Mouse (Mus musculus) kidney, embryonic 15.5 days (tissue): ENCODE measurements around the gene Pde10a. TPM values are rescaled to one million over a fixed set of nuclear protein-coding genes. Genes with fewer than 3 reads are reported as not detected.

Source experiments
- ATAC-seq: fragments of 200-750 bp; cut with Nextera tagmentation; replicated peaks from 2 replicates; pipeline ENCODE4 v1.8.0; 2017; ENCODE audit warnings: moderate TSS enrichment; ENCODE audit not compliant: low FRiP score
- H3K27ac ChIP-seq: fragments of 300-500 bp; sonication (generic); 2 replicates; pipeline ENCODE4 v1.5.1; 2015; ENCODE audit warnings: mild to moderate bottlenecking, inconsistent platforms
- H3K27me3 ChIP-seq: fragments of 300-500 bp; sonication (generic); 2 replicates; pipeline ENCODE4 v1.6.1; 2015; ENCODE audit warnings: inconsistent platforms
- H3K36me3 ChIP-seq: fragments of 300-500 bp; sonication (generic); 2 replicates; pipeline ENCODE4 v1.6.1; 2015; ENCODE audit warnings: inconsistent platforms
- H3K4me1 ChIP-seq: fragments of 300-500 bp; sonication (generic); 2 replicates; pipeline ENCODE4 v1.6.1; 2015; ENCODE audit warnings: inconsistent platforms
- H3K4me2 ChIP-seq: fragments of 300-500 bp; sonication (generic); 2 replicates; pipeline ENCODE4 v1.6.1; 2015; ENCODE audit warnings: moderate library complexity, mild to moderate bottlenecking, inconsistent platforms
- H3K4me3 ChIP-seq: fragments of 300-500 bp; sonication (generic); replicated peaks from 2 replicates; pipeline ENCODE4 v1.5.1; 2015; ENCODE audit warnings: mild to moderate bottlenecking, inconsistent platforms
- H3K9ac ChIP-seq: fragments of 300-500 bp; sonication (generic); 2 replicates; pipeline ENCODE4 v1.6.1; 2015; ENCODE audit warnings: mild to moderate bottlenecking, inconsistent platforms
- H3K9me3 ChIP-seq: fragments of 300-500 bp; sonication (generic); replicated peaks from 2 replicates; pipeline ENCODE4 v1.6.1; 2016; ENCODE audit warnings: inconsistent platforms
- WGBS: fragments of 180-500 bp; shearing (Covaris S2); methylation state at CpG from one replicate; pipeline ENCODE4 v1.1.7; 2015; ENCODE audit warnings: mixed read lengths; 5-methylcytosine and 5-hydroxymethylcytosine counted together
- polyA plus RNA-seq: library from polyadenylated mRNA; unstranded; fragments of >200 nt; fragmentation: Nextera tagmentation; extraction: Ambion mirVana; gene quantifications from 2 replicates; pipeline ENCODE4 v1.2.1, GENCODE M21; 2015

Pde10a gene
- polyA plus RNA-seq, 1 experiment from 2014 or later = 2.2 TPM

DNA sequence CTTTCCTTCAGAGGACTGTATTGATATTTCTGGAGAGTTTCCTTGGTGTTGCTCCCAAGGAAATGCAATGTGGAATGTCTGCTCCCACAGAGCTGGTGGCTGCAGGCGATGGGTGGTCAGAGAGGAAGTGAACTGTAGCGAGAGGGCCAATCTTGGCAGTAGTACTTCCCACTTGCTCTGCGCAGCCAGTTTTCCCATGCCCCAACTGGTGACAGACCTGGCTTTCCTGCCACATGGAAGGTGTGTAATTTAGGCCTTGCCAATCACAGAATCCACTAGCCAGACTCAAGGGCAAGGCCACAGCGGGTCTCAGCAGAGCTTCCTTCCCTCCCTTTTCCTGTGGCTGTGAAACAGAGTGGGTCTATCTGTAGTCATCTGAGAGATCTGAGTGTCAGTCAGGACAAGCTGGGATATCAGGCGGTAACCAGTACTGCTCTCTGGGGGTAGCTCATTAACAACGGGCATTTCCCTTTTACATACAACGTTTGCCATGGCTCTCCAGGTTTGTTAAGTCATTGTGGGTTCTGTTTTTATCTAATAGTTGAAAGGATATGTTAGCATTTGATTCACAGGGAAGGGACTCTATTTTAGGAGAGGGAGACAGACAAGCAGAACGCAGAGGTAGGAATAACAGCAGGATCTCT is 316.8 kb downstream of the Pde10a start:
- 59% methylated on average over 8 of the region's 8 CpGs for WGBS
- Histone ChIP-seq H3K9ac (no peak overlapping the region), H3K4me2 (no peak overlapping the region), H3K4me1 (peaks cover 36% of the 10 kb centered on the region), H3K27ac (peak overlapping the region; percentile 54; the same call in 1 of the 2 replicates), H3K27me3 (no peaks in the 10 kb centered on the region), H3K4me3 (no peak overlapping the region), H3K9me3 (no peaks in the 10 kb centered on the region), H3K36me3 (no peaks in the 10 kb centered on the region)
- ATAC-seq = no peak

DNA sequence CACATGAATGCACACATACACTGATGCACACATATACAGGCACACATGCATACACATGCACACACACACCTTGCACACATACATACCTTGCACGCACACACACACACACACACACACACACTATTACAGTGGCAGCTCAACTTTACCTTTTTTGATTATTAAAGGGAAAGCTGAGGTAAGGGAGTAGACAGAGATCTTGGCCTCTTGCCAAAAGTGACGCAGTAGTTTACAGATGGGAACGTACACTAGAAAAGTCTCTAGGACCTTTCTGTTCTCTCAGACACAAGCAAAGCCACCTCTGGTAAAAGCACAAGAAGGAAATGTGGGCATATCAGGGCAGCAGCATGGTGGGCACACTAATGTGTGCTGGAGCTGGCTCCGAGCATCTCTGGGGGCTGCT is 317.5 kb downstream of the Pde10a start:
- no peak for ATAC-seq
- 48% methylated on average over 4 of the region's 4 CpGs for WGBS
- no peak overlapping the region for H3K4me2 ChIP-seq
- no peaks in the 10 kb centered on the region for H3K9me3 ChIP-seq
- H3K9ac ChIP-seq = no peak overlapping the region
- no peaks in the 10 kb centered on the region for H3K27me3 ChIP-seq
- no peak overlapping the region for H3K27ac ChIP-seq
- no peaks in the 10 kb centered on the region for H3K36me3 ChIP-seq
- no peak overlapping the region for H3K4me3 ChIP-seq
- H3K4me1 ChIP-seq = peaks cover 36% of the 10 kb centered on the region

DNA sequence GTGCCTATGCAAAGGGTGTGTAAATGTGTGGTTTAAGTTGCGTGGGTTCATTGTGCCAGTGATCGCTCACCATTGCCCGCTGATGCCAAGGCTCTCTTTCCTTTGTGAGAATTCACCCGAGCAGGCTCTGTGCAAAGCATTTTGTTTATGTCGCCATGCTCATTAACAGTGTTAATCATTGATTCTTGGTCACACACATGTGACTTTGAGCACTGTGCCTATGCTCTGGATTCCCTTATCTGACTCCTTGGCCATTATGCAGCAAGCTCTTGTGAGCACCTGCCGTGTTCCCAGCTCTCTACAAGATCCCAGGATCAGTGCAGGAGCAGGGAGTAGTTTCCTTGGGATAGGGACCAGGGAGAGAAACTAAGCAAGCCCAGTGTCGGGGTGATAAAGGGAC is 318.8 kb downstream of the Pde10a start:
- H3K4me1 ChIP-seq = peaks cover 30% of the 10 kb centered on the region
- no peaks in the 10 kb centered on the region for H3K36me3 ChIP-seq
- 67% methylated on average over 7 of the region's 7 CpGs for WGBS
- H3K27ac ChIP-seq = peak overlapping the region; percentile 28
- no peak overlapping the region for H3K4me2 ChIP-seq
- H3K27me3 ChIP-seq = no peaks in the 10 kb centered on the region
- H3K9me3 ChIP-seq = no peaks in the 10 kb centered on the region
- H3K9ac ChIP-seq = no peak overlapping the region
- H3K4me3 ChIP-seq = no peak overlapping the region
- peak; percentile 85 for ATAC-seq

DNA sequence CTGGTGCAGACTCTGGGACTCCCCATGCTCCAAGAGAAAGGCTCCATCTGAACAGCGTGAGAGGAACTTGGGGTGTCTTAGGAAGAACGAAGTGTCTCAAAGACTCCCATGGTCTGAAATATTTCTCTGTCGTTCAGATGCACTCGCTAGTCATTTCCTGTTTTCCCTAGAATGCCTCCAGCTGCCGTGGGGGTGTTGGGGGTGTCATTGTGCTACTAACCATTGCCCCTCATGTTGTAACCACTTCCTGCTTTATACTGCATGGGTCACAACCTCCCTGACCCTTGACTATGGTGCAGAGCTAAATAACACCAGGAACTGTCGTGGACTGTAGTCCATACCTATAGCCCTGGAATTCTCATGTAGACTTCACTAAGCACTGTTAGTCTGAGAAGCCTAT is 321.3 kb downstream of the Pde10a start:
- H3K36me3 ChIP-seq = no peaks in the 10 kb centered on the region
- H3K4me3 ChIP-seq = no peak overlapping the region
- H3K27ac ChIP-seq = no peak overlapping the region
- no peak overlapping the region for H3K4me2 ChIP-seq
- 41% methylated on average over 6 of the region's 6 CpGs for WGBS
- no peaks in the 10 kb centered on the region for H3K27me3 ChIP-seq
- ATAC-seq = no peak
- no peaks in the 10 kb centered on the region for H3K9me3 ChIP-seq
- peaks cover 22% of the 10 kb centered on the region for H3K4me1 ChIP-seq
- no peak overlapping the region for H3K9ac ChIP-seq

DNA sequence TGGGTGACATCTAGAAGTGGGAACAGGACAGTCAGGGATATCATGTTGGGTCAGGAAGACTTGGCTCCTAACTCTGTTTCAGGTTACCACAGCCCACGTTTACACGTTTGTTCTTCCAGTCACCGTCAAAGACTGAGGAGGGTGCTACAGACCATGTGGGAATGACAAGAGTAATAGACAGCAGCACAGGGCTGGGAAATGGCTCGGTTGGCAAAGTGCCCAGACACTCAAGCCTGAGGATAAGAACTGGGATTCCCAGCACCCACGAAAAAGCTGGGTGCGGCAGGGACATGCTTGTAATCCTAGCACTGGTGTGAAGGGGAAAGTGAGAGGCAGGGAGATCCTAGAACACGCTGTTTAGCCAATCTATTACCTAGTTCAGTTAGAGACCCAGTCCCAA is 322.4 kb downstream of the Pde10a start:
- no peak for ATAC-seq
- WGBS = 57% methylated on average over 7 of the region's 7 CpGs
- H3K9me3 ChIP-seq = no peaks in the 10 kb centered on the region

DNA sequence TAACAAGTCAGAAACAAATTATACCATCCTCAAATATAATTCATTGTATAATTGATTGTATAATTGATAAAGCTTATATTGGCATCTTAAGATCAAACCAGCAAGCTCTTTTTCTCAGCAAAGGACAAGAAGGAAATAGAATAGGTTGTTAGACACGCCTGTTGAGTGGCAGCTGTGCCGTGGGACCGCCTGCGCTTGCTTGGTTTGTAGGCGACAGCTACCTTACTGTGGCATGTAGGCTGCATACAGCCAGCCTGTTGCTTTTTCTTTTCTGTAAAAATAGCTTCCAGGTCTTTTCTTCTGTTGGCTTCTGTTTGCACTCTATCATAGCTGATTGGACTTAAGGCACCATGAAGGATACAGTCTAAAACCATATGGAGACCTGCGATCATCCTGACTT is 326.7 kb downstream of the Pde10a start:
- H3K36me3 ChIP-seq = no peaks in the 10 kb centered on the region
- no peak overlapping the region for H3K4me2 ChIP-seq
- no peak overlapping the region for H3K9ac ChIP-seq
- peaks cover 9% of the 10 kb centered on the region for H3K4me1 ChIP-seq
- H3K9me3 ChIP-seq = no peaks in the 10 kb centered on the region
- no peak overlapping the region for H3K4me3 ChIP-seq
- no peaks in the 10 kb centered on the region for H3K27me3 ChIP-seq
- ATAC-seq = no peak
- no peak overlapping the region for H3K27ac ChIP-seq
- WGBS = 93% methylated on average over 6 of the region's 6 CpGs

More for the DNA sequence above, 322.4 kb downstream of the Pde10a start:
- H3K4me3 ChIP-seq = no peak overlapping the region
- peaks cover 13% of the 10 kb centered on the region for H3K4me1 ChIP-seq
- H3K27ac ChIP-seq = no peak overlapping the region
- H3K36me3 ChIP-seq = no peaks in the 10 kb centered on the region
- H3K27me3 ChIP-seq = no peaks in the 10 kb centered on the region
- H3K9ac ChIP-seq = no peak overlapping the region
- H3K4me2 ChIP-seq = no peak overlapping the region

DNA sequence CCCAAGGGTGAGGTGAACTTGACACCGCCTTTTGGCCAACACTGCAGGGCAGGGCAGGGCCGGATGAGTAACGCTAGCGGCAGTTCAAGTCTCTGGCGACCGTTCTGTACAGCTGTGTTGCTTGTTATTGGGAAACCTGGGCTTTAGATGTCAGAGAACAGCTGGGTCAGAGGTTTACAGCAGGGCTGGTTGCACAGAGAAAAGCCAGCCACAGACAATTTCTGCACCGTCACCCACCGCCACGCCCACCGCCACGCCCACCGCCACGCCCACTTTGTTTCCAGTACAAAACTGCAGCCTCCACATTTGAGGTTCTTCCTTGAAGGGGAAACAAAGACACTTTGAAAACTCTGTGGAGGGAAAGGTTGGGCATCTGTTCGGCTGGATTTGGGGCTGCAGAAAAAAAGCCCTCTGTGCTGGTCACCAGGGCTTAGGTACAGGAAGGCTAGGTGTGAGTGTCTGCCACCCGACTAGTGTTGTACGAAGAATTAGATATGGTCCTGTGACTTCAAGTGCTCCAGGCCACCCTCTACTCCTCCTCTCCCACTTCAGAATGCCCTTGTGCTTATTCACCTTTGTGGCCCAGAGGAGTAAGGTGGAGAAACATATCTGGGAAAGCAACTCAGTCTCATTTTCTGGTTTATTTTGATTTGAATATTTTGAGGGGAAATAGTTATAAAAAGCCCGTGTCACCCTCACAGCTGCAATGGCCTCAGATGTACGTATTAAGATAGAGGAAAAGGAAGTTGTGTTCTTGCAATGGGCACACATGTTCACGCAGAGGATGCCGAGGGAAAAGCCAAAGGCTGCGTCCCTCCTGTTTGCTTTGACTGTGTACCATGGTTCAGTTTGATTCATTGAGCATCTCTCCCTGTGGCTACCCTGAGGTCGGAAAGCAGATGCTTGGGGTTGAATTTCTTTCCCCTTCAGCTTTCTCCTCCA is 331.5 kb downstream of the Pde10a start:
- Histone ChIP-seq H3K36me3 (no peaks in the 10 kb centered on the region), H3K9ac (no peak overlapping the region), H3K9me3 (no peaks in the 10 kb centered on the region), H3K4me2 (peak overlapping the region; percentile 56), H3K27ac (no peak overlapping the region), H3K4me1 (peaks cover 33% of the 10 kb centered on the region), H3K4me3 (peak overlapping the region; percentile 24), H3K27me3 (no peaks in the 10 kb centered on the region)
- ATAC-seq = peak; percentile 83
- WGBS = 17% methylated on average over 22 of the region's 22 CpGs

DNA sequence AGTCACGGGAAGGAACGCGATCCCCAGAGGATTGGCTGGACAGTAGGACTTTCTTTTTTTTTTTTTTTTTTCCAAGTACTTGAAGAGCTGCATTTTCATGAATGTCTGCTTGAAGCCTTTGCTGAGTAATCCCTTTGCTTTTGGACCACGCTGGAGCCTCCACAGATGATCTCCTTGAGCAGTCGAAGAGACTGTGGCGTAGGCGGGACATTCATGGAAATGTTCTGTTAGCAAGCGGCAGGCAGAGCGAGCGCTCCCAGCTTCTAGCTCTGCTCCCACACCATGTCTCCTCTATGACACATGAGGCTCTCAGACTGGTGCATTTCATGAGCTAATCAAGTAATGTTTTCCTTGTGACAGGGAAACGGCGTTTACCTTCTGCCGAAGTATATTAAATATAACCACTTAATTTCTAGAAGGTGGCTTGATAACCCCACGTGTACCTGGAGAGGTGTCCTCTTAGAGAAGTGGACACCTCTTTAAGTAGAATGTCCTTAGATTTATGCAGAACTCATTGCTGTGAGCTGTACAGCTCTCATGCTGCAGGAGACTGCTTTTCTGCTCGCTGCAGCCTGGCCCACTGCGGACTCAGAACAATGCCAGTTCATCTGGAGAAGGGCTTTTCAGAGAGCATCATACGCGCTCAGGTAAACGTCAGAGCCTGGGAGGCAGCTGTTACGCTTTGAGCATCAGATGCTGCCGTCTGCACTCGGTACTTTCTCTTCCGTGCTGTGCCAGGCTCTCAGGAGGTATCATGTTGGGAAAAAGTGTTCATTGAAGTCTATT is 333.7 kb downstream of the Pde10a start:
- H3K9ac ChIP-seq = no peak overlapping the region
- peaks cover 33% of the 10 kb centered on the region for H3K4me1 ChIP-seq
- H3K9me3 ChIP-seq = no peaks in the 10 kb centered on the region
- no peaks in the 10 kb centered on the region for H3K27me3 ChIP-seq
- WGBS = 71% methylated on average over 23 of the region's 23 CpGs
- no peak overlapping the region for H3K4me3 ChIP-seq
- H3K4me2 ChIP-seq = peak overlapping the region; percentile 18
- no peaks in the 10 kb centered on the region for H3K36me3 ChIP-seq
- peak overlapping the region; percentile 62; the same call in 1 of the 2 replicates for H3K27ac ChIP-seq
- no peak for ATAC-seq

DNA sequence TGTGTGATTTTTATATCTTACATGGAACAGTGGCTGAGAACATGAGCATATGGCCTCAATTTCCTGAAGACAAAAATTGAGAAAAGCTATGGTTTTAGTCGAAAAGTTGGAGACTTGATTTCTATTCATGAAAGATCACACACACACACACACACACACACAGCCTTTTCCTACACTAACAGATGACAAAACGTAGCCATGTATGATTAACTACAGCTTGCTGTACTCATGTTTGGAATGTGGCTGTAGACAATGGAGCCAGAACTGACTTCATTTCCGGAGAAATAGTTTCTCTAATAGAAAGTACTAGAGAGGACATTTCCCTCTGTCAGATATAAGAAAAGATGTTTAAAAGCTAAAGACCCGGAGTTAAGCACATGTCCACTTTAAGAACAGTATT is 334.3 kb downstream of the Pde10a start:
- WGBS = 36% methylated on average over 4 of the region's 4 CpGs
- ATAC-seq = no peak
- Histone ChIP-seq H3K4me2 (0 out of 2 replicates have a peak overlapping the region, but pooled peaks have one; percentile 18), H3K36me3 (no peaks in the 10 kb centered on the region), H3K4me1 (peaks cover 36% of the 10 kb centered on the region), H3K27ac (peak overlapping the region; percentile 62), H3K27me3 (no peaks in the 10 kb centered on the region), H3K4me3 (no peak overlapping the region), H3K9ac (no peak overlapping the region), H3K9me3 (no peaks in the 10 kb centered on the region)

DNA sequence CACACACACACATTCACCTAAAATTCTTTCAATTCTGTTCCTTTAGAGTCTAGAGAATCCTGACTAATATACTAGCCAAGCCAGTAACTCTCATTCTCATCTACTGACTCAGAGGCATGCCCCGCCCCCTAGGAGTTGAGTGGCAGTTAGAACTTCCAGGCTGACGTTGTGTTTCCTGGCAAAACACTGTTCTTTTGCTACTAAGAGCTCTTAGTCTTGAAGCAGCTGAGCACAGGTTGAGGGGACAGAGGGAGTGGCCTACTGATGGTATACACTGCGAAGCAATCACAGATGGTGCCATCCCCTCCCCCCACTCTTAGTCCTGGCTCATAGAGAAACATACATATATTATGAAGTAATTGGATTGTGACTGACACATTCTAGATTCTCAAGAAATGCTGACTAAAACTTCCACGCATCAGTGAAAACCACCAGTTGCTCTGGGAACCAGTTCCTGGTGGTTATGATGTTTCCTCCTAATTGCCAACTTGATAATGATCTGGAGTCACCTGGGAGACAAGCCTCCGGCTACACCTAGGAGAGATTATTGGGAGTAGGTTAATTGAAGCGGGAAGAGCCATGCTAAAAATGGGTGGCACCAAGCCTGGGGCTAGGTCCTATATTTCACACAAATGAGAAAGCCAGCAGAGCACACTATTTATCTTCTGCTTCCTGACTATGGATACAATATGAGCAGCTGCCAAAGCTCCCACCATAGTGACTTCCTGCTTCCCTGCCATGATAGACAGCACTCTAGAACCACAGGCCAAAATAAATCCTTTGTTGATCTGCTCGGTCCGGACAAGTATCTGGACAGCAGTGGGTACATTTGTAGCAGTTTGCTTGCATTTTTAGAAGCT is 339.7 kb downstream of the Pde10a start:
- Histone ChIP-seq H3K9me3 (no peaks in the 10 kb centered on the region), H3K36me3 (no peaks in the 10 kb centered on the region), H3K27ac (0 out of 2 replicates have a peak overlapping the region, but pooled peaks have one; percentile 56), H3K9ac (no peak overlapping the region), H3K4me2 (no peak overlapping the region), H3K27me3 (no peaks in the 10 kb centered on the region), H3K4me1 (peaks cover 40% of the 10 kb centered on the region), H3K4me3 (no peak overlapping the region)
- 0 out of 2 replicates have a peak, but pooled peaks have one; percentile 31 for ATAC-seq
- WGBS = 67% methylated on average over 8 of the region's 8 CpGs
